Mouse (Mus musculus) limb, embryonic 15.5 days (tissue): ENCODE data around the gene Marveld3. TPM values are rescaled to one million over a fixed set of nuclear protein-coding genes. Genes with fewer than 3 reads are reported as not detected.

Experiments
- ATAC-seq: fragments of 200-750 bp; cut with Nextera tagmentation; 2 replicates; pipeline ENCODE4 v1.8.0; 2017; ENCODE audit warnings: low read depth, moderate TSS enrichment; ENCODE audit not compliant: insufficient number of reproducible peaks, low FRiP score, low TSS enrichment
- H3K27ac ChIP-seq: fragments of 300-500 bp; sonication (generic); 2 replicates; pipeline ENCODE4 v1.5.1; 2015; ENCODE audit warnings: moderate library complexity, mild to moderate bottlenecking, inconsistent platforms
- H3K27me3 ChIP-seq: fragments of 300-500 bp; sonication (generic); 2 replicates; pipeline ENCODE4 v1.6.1; 2015; ENCODE audit warnings: inconsistent platforms
- H3K36me3 ChIP-seq: fragments of 300-500 bp; sonication (generic); 2 replicates; pipeline ENCODE4 v1.6.1; 2015; ENCODE audit warnings: inconsistent platforms
- H3K4me1 ChIP-seq: fragments of 300-500 bp; sonication (generic); 2 replicates; pipeline ENCODE4 v1.6.1; 2015; ENCODE audit warnings: inconsistent platforms
- H3K4me2 ChIP-seq: fragments of 300-500 bp; sonication (generic); 2 replicates; pipeline ENCODE4 v1.6.1; 2015; ENCODE audit warnings: mild to moderate bottlenecking, inconsistent platforms
- H3K4me3 ChIP-seq: fragments of 300-500 bp; sonication (generic); 2 replicates; pipeline ENCODE4 v1.5.1; 2015; ENCODE audit warnings: mild to moderate bottlenecking, inconsistent platforms
- H3K9ac ChIP-seq: fragments of 300-500 bp; sonication (generic); 2 replicates; pipeline ENCODE4 v1.6.1; 2015; ENCODE audit warnings: inconsistent platforms
- H3K9me3 ChIP-seq: fragments of 300-500 bp; sonication (generic); 2 replicates; pipeline ENCODE4 v1.6.1; 2016; ENCODE audit warnings: inconsistent platforms
- WGBS: fragments of 180-500 bp; shearing (Covaris S2); methylation state at CpG from one replicate; pipeline ENCODE4 v1.1.7; 2015; 5-methylcytosine and 5-hydroxymethylcytosine counted together
- polyA plus RNA-seq: library from polyadenylated mRNA; unstranded; fragments of >200 nt; fragmentation: Nextera tagmentation; extraction: Ambion mirVana; gene quantifications from 2 replicates; pipeline ENCODE4 v1.2.1, GENCODE M21; 2015

Gene Marveld3
- polyA plus RNA-seq, 1 experiment from 2014 or later: 4.0 TPM

GRCm38 (mm10) chr8:109945153-109945632 lies 16.8 kb downstream of the Marveld3 start:
- 23% methylated on average over 9 of the region's 9 CpGs for WGBS

GRCm38 (mm10) chr8:109941606-109942360 lies 20.2 kb downstream of the Marveld3 start:
- ATAC-seq: no peak
- peaks cover 52% of the 10 kb centered on the region for H3K36me3 ChIP-seq
- H3K27ac ChIP-seq: no peak overlapping the region

More at GRCm38 (mm10) chr8:109945153-109945632, 16.8 kb downstream of the Marveld3 start:
- H3K9me3 ChIP-seq: no peaks in the 10 kb centered on the region
- peaks cover 24% of the 10 kb centered on the region for H3K4me1 ChIP-seq
- no peak overlapping the region for H3K4me3 ChIP-seq
- peaks cover 26% of the 10 kb centered on the region for H3K36me3 ChIP-seq
- no peak overlapping the region for H3K4me2 ChIP-seq
- H3K9ac ChIP-seq: no peak overlapping the region
- ATAC-seq: no peak
- H3K27me3 ChIP-seq: peaks cover 27% of the 10 kb centered on the region
- H3K27ac ChIP-seq: no peak overlapping the region

GRCm38 (mm10) chr8:109920406-109921390 lies 41.3 kb downstream of the Marveld3 start:
- no peaks in the 10 kb centered on the region for H3K27me3 ChIP-seq
- H3K9me3 ChIP-seq: no peaks in the 10 kb centered on the region
- ATAC-seq: no peak
- H3K36me3 ChIP-seq: peaks cover 50% of the 10 kb centered on the region
- 81% methylated on average over 8 of the region's 8 CpGs for WGBS
- no peaks in the 10 kb centered on the region for H3K4me1 ChIP-seq
- H3K4me3 ChIP-seq: no peak overlapping the region
- H3K9ac ChIP-seq: no peak overlapping the region
- no peak overlapping the region for H3K4me2 ChIP-seq
- no peak overlapping the region for H3K27ac ChIP-seq

More at GRCm38 (mm10) chr8:109941606-109942360, 20.2 kb downstream of the Marveld3 start:
- Histone ChIP-seq H3K27me3 (0 out of 2 replicates have a peak, but pooled peaks cover under 1% of the 10 kb centered on the region), H3K9ac (no peak overlapping the region), H3K9me3 (no peaks in the 10 kb centered on the region), H3K4me3 (no peak overlapping the region), H3K4me2 (no peak overlapping the region), H3K4me1 (peaks cover 10% of the 10 kb centered on the region)
- WGBS: 61% methylated on average over 2 of the region's 2 CpGs

GRCm38 (mm10) chr8:109917277-109917676 lies 44.7 kb downstream of the Marveld3 start:
- Histone ChIP-seq H3K36me3 (peaks cover 68% of the 10 kb centered on the region), H3K27ac (no peak overlapping the region), H3K4me3 (no peak overlapping the region), H3K4me1 (no peaks in the 10 kb centered on the region), H3K9ac (no peak overlapping the region), H3K27me3 (no peaks in the 10 kb centered on the region), H3K4me2 (no peak overlapping the region), H3K9me3 (no peaks in the 10 kb centered on the region)
- no peak for ATAC-seq
- WGBS: 50% methylated on average over 4 of the region's 4 CpGs

GRCm38 (mm10) chr8:109907376-109907775 lies 54.6 kb downstream of the Marveld3 start:
- H3K4me2 ChIP-seq: no peak overlapping the region
- no peak overlapping the region for H3K4me3 ChIP-seq
- peaks cover 59% of the 10 kb centered on the region for H3K36me3 ChIP-seq
- 93% methylated on average over 4 of the region's 4 CpGs for WGBS
- H3K27ac ChIP-seq: no peak overlapping the region
- no peaks in the 10 kb centered on the region for H3K4me1 ChIP-seq
- H3K9me3 ChIP-seq: no peaks in the 10 kb centered on the region
- no peak overlapping the region for H3K9ac ChIP-seq
- H3K27me3 ChIP-seq: no peaks in the 10 kb centered on the region
- ATAC-seq: no peak

GRCm38 (mm10) chr8:109906907-109907306 lies 55.1 kb downstream of the Marveld3 start:
- Histone ChIP-seq H3K4me3 (no peak overlapping the region), H3K27me3 (no peaks in the 10 kb centered on the region), H3K4me1 (no peaks in the 10 kb centered on the region), H3K4me2 (no peak overlapping the region), H3K36me3 (peaks cover 54% of the 10 kb centered on the region), H3K27ac (no peak overlapping the region), H3K9ac (no peak overlapping the region), H3K9me3 (no peaks in the 10 kb centered on the region)
- WGBS: 95% methylated on average over 3 of the region's 3 CpGs
- ATAC-seq: no peak

- Histone ChIP-seq H3K4me2 (no peak overlapping the region), H3K9me3 (no peaks in the 10 kb centered on the region), H3K27me3 (no peaks in the 10 kb centered on the region), H3K4me3 (no peak overlapping the region), H3K9ac (no peak overlapping the region), H3K27ac (no peak overlapping the region), H3K36me3 (peaks cover 44% of the 10 kb centered on the region), H3K4me1 (no peaks in the 10 kb centered on the region)
- WGBS: 94% methylated on average over 1 of the region's 1 CpGs
- ATAC-seq: no peak
Measured at GRCm38 (mm10) chr8:109904928-109905668, 56.9 kb downstream of the Marveld3 start.

- H3K36me3 ChIP-seq: peaks cover 38% of the 10 kb centered on the region
- no peak overlapping the region for H3K27ac ChIP-seq
- H3K4me2 ChIP-seq: no peak overlapping the region
- H3K4me3 ChIP-seq: no peak overlapping the region
- WGBS: 66% methylated on average over 10 of the region's 10 CpGs
- no peaks in the 10 kb centered on the region for H3K9me3 ChIP-seq
- no peaks in the 10 kb centered on the region for H3K27me3 ChIP-seq
- ATAC-seq: no peak
- H3K4me1 ChIP-seq: no peaks in the 10 kb centered on the region
- H3K9ac ChIP-seq: no peak overlapping the region
Measured at GRCm38 (mm10) chr8:109903909-109904469, 58.0 kb downstream of the Marveld3 start.

GRCm38 (mm10) chr8:109902379-109902778 lies 59.6 kb downstream of the Marveld3 start:
- Histone ChIP-seq H3K27me3 (no peaks in the 10 kb centered on the region), H3K36me3 (peaks cover 27% of the 10 kb centered on the region), H3K27ac (no peak overlapping the region), H3K4me1 (no peaks in the 10 kb centered on the region), H3K9me3 (no peaks in the 10 kb centered on the region), H3K4me2 (no peak overlapping the region), H3K9ac (no peak overlapping the region), H3K4me3 (no peak overlapping the region)
- ATAC-seq: no peak
